Mouse (Mus musculus): ENCODE measurements around the gene Naga.

- TF ChIP-seq CTCF (IDR thresholded peaks at IDR 0.05; ENCODE audit: insufficient read depth, low read depth, low read length) (no peak), POLR2A (IDR thresholded peaks at IDR 0.05; ENCODE audit: insufficient read depth, low read depth, low read length) (no peak)
These were observed 45.9 kb downstream of the Naga start for GRCm38 (mm10) chr15:82292851-82293250.

Data from olfactory bulb, adult 2 months (tissue).